Mouse (Mus musculus): ENCODE measurements around the gene Ccdc186. TPM values are rescaled to one million over a fixed set of nuclear protein-coding genes. Genes with fewer than 3 reads are reported as not detected.

Gene Ccdc186
- polyA plus RNA-seq, 1 experiment from 2014 or later = 27.7 TPM

DNA sequence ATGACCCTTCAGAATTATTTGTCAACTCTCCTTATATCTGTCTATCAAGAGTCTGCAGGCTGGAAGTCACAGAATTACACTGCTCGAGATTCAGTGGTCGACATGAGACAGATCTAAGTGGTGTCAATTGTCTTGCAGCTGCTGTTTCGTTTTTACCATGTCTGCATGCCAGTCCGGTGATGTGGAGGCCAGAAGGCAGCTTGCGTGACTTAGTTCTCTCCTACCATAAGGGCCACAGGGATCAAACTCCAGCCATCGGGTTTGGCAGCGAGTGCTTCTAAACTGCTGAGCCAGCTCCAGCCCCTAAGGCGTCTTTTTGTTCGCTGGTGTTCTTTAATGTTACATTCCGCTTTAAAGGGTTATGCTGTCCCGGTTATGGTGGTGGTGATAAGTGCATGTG is 6.3 kb upstream of the Ccdc186 start:
- H3K9me3 ChIP-seq (ENCODE audit: control insufficient read depth, low read length) = no peaks in the 10 kb centered on the region
- H3K4me2 ChIP-seq (ENCODE audit: low read length) = no peak overlapping the region
- H3K27me3 ChIP-seq (ENCODE audit: control insufficient read depth, insufficient read depth, low read length) = no peaks in the 10 kb centered on the region
- no peak overlapping the region for H3K9ac ChIP-seq (replicated peaks; ENCODE audit: low read length)
- no peak overlapping the region for H3K4me3 ChIP-seq (replicated peaks; ENCODE audit: low read depth, low read length)
- no peaks in the 10 kb centered on the region for H3K36me3 ChIP-seq (ENCODE audit: control insufficient read depth, insufficient read depth, low read length)
- DNase-seq (no peak), ATAC-seq (ENCODE audit: low FRiP score, low TSS enrichment) (no peak)
- WGBS = 88% methylated on average over 11 of the region's 11 CpGs
- H3K4me1 ChIP-seq (ENCODE audit: control insufficient read depth, insufficient read depth, low read length) = no peaks in the 10 kb centered on the region
- no peak overlapping the region for H3K27ac ChIP-seq (replicated peaks; ENCODE audit: low read depth, low read length)

DNA sequence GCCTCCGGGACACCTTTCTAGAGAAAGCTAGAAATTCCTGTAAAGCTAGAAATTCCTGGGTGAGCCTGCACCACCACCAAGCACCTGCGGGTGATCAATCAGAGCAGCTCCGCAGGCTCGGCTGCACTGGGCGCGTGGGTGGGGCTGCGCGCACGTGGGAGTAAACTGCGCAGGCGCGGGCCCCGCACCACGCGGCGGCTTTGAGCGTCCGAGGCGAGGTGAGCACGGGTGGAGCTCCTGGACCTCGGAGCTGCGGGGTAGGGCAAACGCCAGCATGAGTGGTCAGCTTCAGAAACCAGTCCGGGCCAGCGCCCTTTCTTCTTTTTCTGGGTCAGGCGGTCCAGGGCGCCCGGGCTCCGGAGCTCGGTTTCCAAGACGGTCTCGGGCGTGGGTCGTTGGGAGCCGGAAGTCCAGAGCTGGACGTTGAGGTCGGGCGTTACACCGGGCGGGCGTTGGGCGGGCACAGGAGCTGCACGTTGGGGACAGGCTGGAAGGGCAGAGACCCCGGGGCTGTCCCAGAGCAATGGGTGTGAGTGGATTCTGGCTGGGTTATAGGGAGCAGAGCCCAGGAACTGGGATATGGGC is 4.1 kb upstream of the Ccdc186 start, which contains the start of gene Tdrd1:
Gene Tdrd1, plus strand, starts transcription at position 163 of the 585 bp plus-strand sequence.
- Histone ChIP-seq H3K9me3 (ENCODE audit: control insufficient read depth, low read length) (no peaks in the 10 kb centered on the region), H3K36me3 (ENCODE audit: control insufficient read depth, insufficient read depth, low read length) (no peaks in the 10 kb centered on the region), H3K27me3 (ENCODE audit: control insufficient read depth, insufficient read depth, low read length) (no peaks in the 10 kb centered on the region), H3K27ac (replicated peaks; ENCODE audit: low read depth, low read length) (no peak within 1 kb of the TSS), H3K9ac (replicated peaks; ENCODE audit: low read length) (no peak within 1 kb of the TSS), H3K4me2 (ENCODE audit: low read length) (peak within 1 kb of the TSS; percentile 29), H3K4me1 (ENCODE audit: control insufficient read depth, insufficient read depth, low read length) (peaks cover 6% of the 10 kb centered on the region), H3K4me3 (replicated peaks; ENCODE audit: low read depth, low read length) (0 out of 2 replicates have a peak within 1 kb of the TSS, but pooled peaks have one; percentile 7)
- 68% methylated on average over 43 of the region's 44 CpGs for WGBS
- no peak for DNase-seq
- no peak for ATAC-seq (ENCODE audit: low FRiP score, low TSS enrichment)

DNA sequence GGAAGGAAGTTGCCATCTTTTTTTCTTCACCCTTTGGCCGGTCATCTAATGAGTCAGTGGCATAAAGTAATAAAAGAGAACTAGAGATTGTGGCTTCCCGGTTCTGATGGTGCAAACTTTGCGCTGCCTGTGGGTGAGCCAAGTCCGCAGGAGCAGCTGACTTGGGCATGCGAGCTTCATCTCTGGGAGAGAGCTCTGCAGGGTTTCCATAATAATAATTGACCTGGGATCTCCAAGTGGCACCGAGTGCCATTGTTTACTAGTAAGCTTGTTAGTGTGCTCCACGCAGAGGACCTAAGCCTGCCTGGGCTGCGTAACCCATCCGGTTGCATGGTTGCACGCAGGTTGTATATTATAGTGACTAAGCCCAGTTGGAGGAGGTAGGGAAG is 452 bp upstream of the Ccdc186 start:
- WGBS = 20% methylated on average over 10 of the region's 10 CpGs
- Histone ChIP-seq H3K9me3 (ENCODE audit: control insufficient read depth, low read length) (no peaks in the 10 kb centered on the region), H3K4me3 (replicated peaks; ENCODE audit: low read depth, low read length) (peak overlapping the region; percentile 97), H3K9ac (replicated peaks; ENCODE audit: low read length) (peak overlapping the region; percentile 32), H3K27me3 (ENCODE audit: control insufficient read depth, insufficient read depth, low read length) (no peaks in the 10 kb centered on the region), H3K27ac (replicated peaks; ENCODE audit: low read depth, low read length) (0 out of 2 replicates have a peak overlapping the region, but pooled peaks have one; percentile 37), H3K4me1 (ENCODE audit: control insufficient read depth, insufficient read depth, low read length) (peaks cover 33% of the 10 kb centered on the region), H3K4me2 (ENCODE audit: low read length) (peak overlapping the region; percentile 68), H3K36me3 (ENCODE audit: control insufficient read depth, insufficient read depth, low read length) (no peaks in the 10 kb centered on the region)
- ATAC-seq (ENCODE audit: low FRiP score, low TSS enrichment) (peak; percentile 3; the same call in 1 of the 2 replicates), DNase-seq (no peak)

DNA sequence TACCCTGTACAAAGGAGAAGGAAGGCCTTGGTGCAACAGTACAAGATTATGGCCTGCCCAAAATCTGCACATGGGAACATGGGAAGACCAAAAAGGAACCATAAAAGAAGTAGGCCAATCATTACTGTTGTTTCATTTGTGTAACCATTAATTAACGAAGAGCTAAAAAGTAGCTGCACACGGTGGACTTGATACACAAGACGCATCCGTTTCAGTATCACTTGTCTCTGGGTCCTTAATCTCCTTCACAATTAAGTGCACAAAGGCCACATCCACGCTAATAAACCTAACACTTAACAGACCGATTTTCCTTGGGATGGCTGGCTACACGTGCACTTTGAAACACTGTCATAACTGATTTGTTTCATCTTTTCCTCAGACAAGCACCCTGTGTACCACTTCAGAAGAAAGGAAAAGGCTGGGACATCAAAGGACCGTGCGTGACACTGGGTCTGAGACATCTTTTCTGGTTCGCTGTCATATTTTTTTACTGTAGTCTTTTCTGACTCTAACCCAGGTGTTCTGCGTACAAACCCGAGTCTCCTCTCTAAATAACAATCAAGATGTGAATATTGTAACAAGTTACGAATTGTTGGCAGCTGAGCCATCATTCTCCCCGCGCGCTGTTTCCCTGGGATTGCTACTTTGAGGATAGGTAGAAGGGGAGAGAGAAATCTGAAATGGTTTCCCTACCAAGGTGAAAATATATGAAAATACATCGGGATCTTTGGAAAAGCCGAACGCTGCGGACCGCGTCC is 771 bp downstream of the Ccdc186 start:
- peak overlapping the region; percentile 68 for H3K4me2 ChIP-seq (ENCODE audit: low read length)
- peak; percentile 61 for DNase-seq
- 4% methylated on average over 22 of the region's 22 CpGs for WGBS

DNA sequence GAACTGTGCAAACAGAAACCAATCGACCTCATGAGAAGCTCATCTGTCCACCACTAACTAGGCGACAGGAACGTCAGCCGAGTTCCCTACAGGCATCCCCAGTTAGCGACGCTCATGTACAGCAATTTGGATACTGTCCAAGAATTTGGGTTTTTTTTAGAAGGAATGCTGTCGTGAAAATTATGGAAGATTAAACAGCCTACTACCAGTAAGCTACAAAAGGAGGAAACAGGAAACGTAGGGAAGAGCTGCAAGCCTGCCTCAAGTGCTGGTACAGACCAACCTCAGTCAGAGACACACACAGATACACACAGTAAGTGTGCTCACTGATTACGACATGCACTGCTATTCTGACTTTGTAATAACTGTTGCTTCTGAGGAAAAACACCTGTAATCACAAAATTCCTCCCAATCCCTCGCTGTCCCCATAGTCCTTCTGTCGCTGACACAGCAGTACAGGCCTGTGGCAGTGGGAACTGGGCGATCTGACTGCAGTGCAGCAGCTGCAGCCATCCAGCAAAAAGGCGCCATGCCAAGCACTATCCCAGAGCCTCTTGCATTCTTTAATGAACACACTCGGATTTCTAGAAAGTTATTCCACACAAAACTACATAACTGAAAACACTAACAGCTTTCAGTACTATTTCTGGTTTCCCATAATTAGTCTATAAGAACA is 4.0 kb downstream of the Ccdc186 start:
- WGBS = 62% methylated on average over 14 of the region's 14 CpGs
- Histone ChIP-seq H3K9ac (replicated peaks; ENCODE audit: low read length) (no peak overlapping the region), H3K4me1 (ENCODE audit: control insufficient read depth, insufficient read depth, low read length) (peaks cover 38% of the 10 kb centered on the region), H3K4me3 (replicated peaks; ENCODE audit: low read depth, low read length) (no peak overlapping the region), H3K4me2 (ENCODE audit: low read length) (peak overlapping the region; percentile 4; the same call in 1 of the 2 replicates), H3K9me3 (ENCODE audit: control insufficient read depth, low read length) (no peaks in the 10 kb centered on the region), H3K36me3 (ENCODE audit: control insufficient read depth, insufficient read depth, low read length) (peaks cover 10% of the 10 kb centered on the region), H3K27me3 (ENCODE audit: control insufficient read depth, insufficient read depth, low read length) (no peaks in the 10 kb centered on the region), H3K27ac (replicated peaks; ENCODE audit: low read depth, low read length) (no peak overlapping the region; the same call in 1 of the 2 replicates)
- DNase-seq (peak; percentile 39), ATAC-seq (ENCODE audit: low FRiP score, low TSS enrichment) (no peak)

More for the DNA sequence above, 771 bp downstream of the Ccdc186 start:
- Histone ChIP-seq H3K36me3 (ENCODE audit: control insufficient read depth, insufficient read depth, low read length) (no peaks in the 10 kb centered on the region), H3K27ac (replicated peaks; ENCODE audit: low read depth, low read length) (peak overlapping the region; percentile 85), H3K4me3 (replicated peaks; ENCODE audit: low read depth, low read length) (peak overlapping the region; percentile 97), H3K27me3 (ENCODE audit: control insufficient read depth, insufficient read depth, low read length) (no peaks in the 10 kb centered on the region), H3K4me1 (ENCODE audit: control insufficient read depth, insufficient read depth, low read length) (peaks cover 38% of the 10 kb centered on the region), H3K9ac (replicated peaks; ENCODE audit: low read length) (peak overlapping the region; percentile 90), H3K9me3 (ENCODE audit: control insufficient read depth, low read length) (no peaks in the 10 kb centered on the region)
- ATAC-seq (ENCODE audit: low FRiP score, low TSS enrichment) = no peak

DNA sequence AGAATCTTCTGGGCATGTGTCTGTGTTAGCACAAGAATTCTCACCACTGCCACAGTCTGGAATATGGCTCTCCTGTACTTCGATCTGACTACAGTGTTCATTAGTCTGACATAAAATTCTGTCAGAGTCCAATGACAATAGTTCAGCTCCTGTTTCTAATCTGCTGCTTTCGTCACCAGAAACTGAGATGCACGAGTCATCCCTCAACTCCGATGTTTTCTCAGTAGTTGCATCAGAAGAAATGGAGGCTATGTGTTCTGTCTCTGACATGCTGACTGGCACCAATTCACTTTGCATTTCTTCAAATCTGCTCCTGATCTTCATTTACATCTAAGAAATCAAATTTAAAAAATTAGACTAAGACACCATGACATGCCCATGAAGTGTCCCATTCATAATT is 8.6 kb downstream of the Ccdc186 start:
- no peak for DNase-seq
- H3K4me1 ChIP-seq (ENCODE audit: control insufficient read depth, insufficient read depth, low read length) = peaks cover 13% of the 10 kb centered on the region
- ATAC-seq (ENCODE audit: low FRiP score, low TSS enrichment) = no peak
- peaks cover 34% of the 10 kb centered on the region for H3K36me3 ChIP-seq (ENCODE audit: control insufficient read depth, insufficient read depth, low read length)
- H3K4me3 ChIP-seq (replicated peaks; ENCODE audit: low read depth, low read length) = no peak overlapping the region
- H3K4me2 ChIP-seq (ENCODE audit: low read length) = no peak overlapping the region
- H3K27ac ChIP-seq (replicated peaks; ENCODE audit: low read depth, low read length) = no peak overlapping the region
- H3K9ac ChIP-seq (replicated peaks; ENCODE audit: low read length) = no peak overlapping the region
- WGBS = 90% methylated on average over 4 of the region's 4 CpGs
- no peaks in the 10 kb centered on the region for H3K9me3 ChIP-seq (ENCODE audit: control insufficient read depth, low read length)
- H3K27me3 ChIP-seq (ENCODE audit: control insufficient read depth, insufficient read depth, low read length) = no peaks in the 10 kb centered on the region

DNA sequence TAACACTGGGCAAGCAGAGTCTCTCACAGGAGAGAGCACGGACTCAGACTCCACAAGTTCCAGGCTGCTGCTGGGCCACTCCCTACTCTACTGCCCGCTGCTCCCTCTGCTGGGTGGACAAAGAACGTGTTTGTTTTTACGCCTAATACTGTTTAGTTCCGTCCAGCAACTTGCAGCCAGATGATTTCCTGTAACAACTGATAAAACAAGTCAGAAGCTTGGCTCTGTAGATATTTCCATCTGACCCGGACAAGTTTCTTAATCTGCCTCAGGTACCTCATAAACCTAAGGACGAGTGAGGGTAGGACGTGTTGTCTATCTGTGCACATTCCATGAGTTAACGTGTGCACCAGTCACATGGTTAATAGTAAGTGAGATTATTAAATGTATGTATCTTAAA is 10.4 kb downstream of the Ccdc186 start:
- Histone ChIP-seq H3K27me3 (ENCODE audit: control insufficient read depth, insufficient read depth, low read length) (no peaks in the 10 kb centered on the region), H3K4me2 (ENCODE audit: low read length) (no peak overlapping the region), H3K36me3 (ENCODE audit: control insufficient read depth, insufficient read depth, low read length) (peaks cover 51% of the 10 kb centered on the region), H3K4me3 (replicated peaks; ENCODE audit: low read depth, low read length) (no peak overlapping the region), H3K4me1 (ENCODE audit: control insufficient read depth, insufficient read depth, low read length) (no peaks in the 10 kb centered on the region), H3K9ac (replicated peaks; ENCODE audit: low read length) (no peak overlapping the region), H3K9me3 (ENCODE audit: control insufficient read depth, low read length) (no peaks in the 10 kb centered on the region), H3K27ac (replicated peaks; ENCODE audit: low read depth, low read length) (no peak overlapping the region)
- peak; percentile 59 for DNase-seq
- ATAC-seq (ENCODE audit: low FRiP score, low TSS enrichment) = no peak
- WGBS = 46% methylated on average over 9 of the region's 9 CpGs

DNA sequence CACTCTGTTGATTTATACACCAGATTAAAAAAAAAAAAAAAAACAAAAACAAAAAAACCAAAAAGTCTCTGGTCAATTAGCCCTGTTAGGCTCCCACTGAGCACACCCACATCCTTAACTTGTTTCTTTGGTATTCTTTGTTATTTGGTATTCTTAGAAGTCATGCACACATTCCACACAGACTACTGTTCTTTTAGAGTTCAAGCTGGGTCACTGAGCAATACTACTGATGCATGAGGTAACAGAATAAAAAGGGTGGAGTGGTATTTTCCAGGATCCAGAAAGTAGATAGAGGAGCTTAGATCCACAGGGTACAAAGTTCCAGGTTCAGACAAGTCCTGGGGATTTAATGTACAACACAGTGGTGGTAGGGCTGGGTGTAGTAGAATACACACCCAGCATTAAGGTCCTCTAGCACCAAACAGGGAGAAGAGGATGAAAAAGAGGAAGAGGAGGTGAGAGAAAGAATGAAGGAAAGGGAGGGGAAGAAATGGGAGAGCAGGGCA is 11.3 kb downstream of the Ccdc186 start:
- Histone ChIP-seq H3K27me3 (ENCODE audit: control insufficient read depth, insufficient read depth, low read length) (no peaks in the 10 kb centered on the region), H3K9me3 (ENCODE audit: control insufficient read depth, low read length) (no peaks in the 10 kb centered on the region), H3K27ac (replicated peaks; ENCODE audit: low read depth, low read length) (no peak overlapping the region), H3K4me3 (replicated peaks; ENCODE audit: low read depth, low read length) (no peak overlapping the region), H3K4me1 (ENCODE audit: control insufficient read depth, insufficient read depth, low read length) (no peaks in the 10 kb centered on the region), H3K4me2 (ENCODE audit: low read length) (no peak overlapping the region), H3K9ac (replicated peaks; ENCODE audit: low read length) (no peak overlapping the region), H3K36me3 (ENCODE audit: control insufficient read depth, insufficient read depth, low read length) (peaks cover 55% of the 10 kb centered on the region)
- no peak for ATAC-seq (ENCODE audit: low FRiP score, low TSS enrichment)
- DNase-seq = no peak

Measured in midbrain, embryonic 14.5 days (tissue).